Mouse (Mus musculus) bone marrow macrophage, adult 2 months (primary cell): Measurements from ENCODE around the gene Il13. TPM values are rescaled to one million over a fixed set of nuclear protein-coding genes. Genes with fewer than 3 reads are reported as not detected.
A peak's percentile ranks its signal among the peaks of the same experiment; 100 is the strongest.

Experiments
- H3K27ac ChIP-seq: 2 replicates; pipeline ENCODE4 v1.5.1; 2012; ENCODE audit warnings: low read depth, low read length; ENCODE audit not compliant: insufficient read depth
- H3K4me1 ChIP-seq: 2 replicates; pipeline ENCODE4 v1.6.1; 2012; ENCODE audit warnings: low read length; ENCODE audit not compliant: control insufficient read depth, insufficient read depth
- H3K4me3 ChIP-seq: 2 replicates; pipeline ENCODE4 v1.5.1; 2012; ENCODE audit warnings: mild to moderate bottlenecking, low read length, moderate library complexity; ENCODE audit not compliant: insufficient read depth
- CTCF ChIP-seq: IDR thresholded peaks from 2 replicates; pipeline ENCODE4 v1.5.1; 2012; ENCODE audit warnings: low read depth, mild to moderate bottlenecking, low read length, moderate library complexity
- POLR2A ChIP-seq: IDR thresholded peaks from 2 replicates; pipeline ENCODE4 v1.6.1; 2012; ENCODE audit warnings: mild to moderate bottlenecking, low read depth, low read length, borderline replicate concordance
- polyA plus RNA-seq: library from polyadenylated mRNA; stranded (reverse); fragments of >200 nt; gene quantifications from 2 replicates; pipeline ENCODE4 v1.2.4, GENCODE M21; 2012; ENCODE audit not compliant: missing spikeins, insufficient read depth, insufficient read length

Il13 gene
- polyA plus RNA-seq, 1 experiment, result not detected

- peaks cover 13% of the 10 kb centered on the region for H3K4me1 ChIP-seq
- TF ChIP-seq POLR2A (no peak), CTCF (no peak)
- no peak overlapping the region for H3K4me3 ChIP-seq
- H3K27ac ChIP-seq, result no peak overlapping the region
Measured at GRCm38 (mm10) chr11:53656558-53657202, 22.2 kb upstream of the Il13 start.

- H3K4me1 ChIP-seq, result peaks cover 7% of the 10 kb centered on the region
- no peak overlapping the region for H3K27ac ChIP-seq
- no peak overlapping the region for H3K4me3 ChIP-seq
- TF ChIP-seq CTCF (no peak), POLR2A (no peak)
Measured at GRCm38 (mm10) chr11:53655043-53655442, 20.5 kb upstream of the Il13 start.

- H3K4me1 ChIP-seq, result peaks cover 3% of the 10 kb centered on the region
- TF ChIP-seq CTCF (no peak), POLR2A (no peak)
- no peak overlapping the region for H3K27ac ChIP-seq
- H3K4me3 ChIP-seq, result no peak overlapping the region
Measured at GRCm38 (mm10) chr11:53652427-53652826, 17.9 kb upstream of the Il13 start.

DNA sequence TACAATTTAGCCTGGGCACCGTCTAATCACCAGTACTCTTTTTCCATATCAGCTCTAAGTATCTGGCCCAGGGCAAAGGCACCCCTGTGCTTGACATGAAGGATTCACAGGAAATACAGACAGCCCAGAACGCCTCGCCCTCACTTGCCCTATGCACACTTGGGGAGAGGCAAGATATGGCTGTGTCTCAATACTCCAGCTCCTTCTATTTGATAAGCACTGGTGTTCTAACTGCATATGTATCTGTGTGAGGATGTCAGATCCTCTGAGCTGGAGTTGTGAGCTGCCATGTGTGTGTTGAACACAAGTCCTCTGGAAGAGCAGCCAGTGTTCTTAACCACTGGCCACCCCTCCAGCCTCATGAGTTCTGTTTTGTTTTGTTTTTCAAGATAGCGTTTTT, 16.9 kb upstream of the Il13 start:
- Histone ChIP-seq H3K4me1 (peaks cover 3% of the 10 kb centered on the region), H3K4me3 (no peak overlapping the region), H3K27ac (no peak overlapping the region)
- TF ChIP-seq CTCF (no peak), POLR2A (no peak)

DNA sequence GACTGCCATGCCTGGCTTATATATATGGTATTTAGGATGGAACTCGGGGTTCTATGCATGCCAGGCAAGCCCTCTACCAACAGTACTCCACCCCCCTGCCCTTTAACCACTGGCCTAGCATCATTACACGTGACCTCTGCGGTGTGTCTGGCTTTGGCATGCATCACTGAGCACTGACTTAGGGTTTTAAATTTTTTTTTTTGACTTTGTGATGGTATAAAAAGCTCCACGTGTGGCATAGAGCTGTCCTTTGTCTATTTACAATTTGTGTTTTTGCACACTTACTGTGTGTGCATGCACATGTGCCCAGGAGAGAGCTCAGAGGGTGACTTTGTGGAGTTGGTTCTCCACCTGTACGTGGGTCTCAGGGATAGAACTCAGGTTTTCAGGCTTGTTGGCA, 9.5 kb upstream of the Il13 start:
- TF ChIP-seq CTCF, result no peak
- TF ChIP-seq POLR2A, result no peak
- Histone ChIP-seq H3K4me1 (no peaks in the 10 kb centered on the region), H3K4me3 (no peak overlapping the region), H3K27ac (no peak overlapping the region)

DNA sequence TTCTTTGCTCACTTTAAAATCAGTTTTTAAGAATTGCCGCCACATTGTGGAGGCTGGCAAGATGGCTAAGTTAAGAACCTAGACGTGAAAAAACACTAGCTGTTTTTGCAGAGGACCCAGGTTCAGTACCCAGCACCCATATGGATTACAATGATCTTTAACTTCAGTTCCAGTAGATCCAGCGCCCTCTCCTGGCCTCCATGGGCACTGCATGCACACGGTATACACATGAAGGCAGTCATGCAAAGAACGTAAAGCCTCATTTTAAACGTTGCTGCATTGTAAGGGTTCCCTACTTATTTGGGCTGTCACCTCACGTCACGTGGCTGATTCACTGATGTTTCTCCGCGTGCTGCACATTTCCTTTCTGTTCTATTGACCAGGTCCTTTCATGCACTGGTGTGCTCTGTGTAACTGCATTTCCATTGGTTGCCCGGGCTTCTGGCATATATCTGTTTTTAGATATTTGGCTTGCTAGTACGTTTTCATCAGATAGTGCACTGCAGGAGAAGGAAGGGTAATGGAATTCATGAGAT, 8.3 kb upstream of the Il13 start:
- Histone ChIP-seq H3K4me3 (no peak overlapping the region), H3K4me1 (no peaks in the 10 kb centered on the region), H3K27ac (no peak overlapping the region)
- TF ChIP-seq POLR2A (no peak), CTCF (peak; percentile 35; the same call in 1 of the 2 replicates)

DNA sequence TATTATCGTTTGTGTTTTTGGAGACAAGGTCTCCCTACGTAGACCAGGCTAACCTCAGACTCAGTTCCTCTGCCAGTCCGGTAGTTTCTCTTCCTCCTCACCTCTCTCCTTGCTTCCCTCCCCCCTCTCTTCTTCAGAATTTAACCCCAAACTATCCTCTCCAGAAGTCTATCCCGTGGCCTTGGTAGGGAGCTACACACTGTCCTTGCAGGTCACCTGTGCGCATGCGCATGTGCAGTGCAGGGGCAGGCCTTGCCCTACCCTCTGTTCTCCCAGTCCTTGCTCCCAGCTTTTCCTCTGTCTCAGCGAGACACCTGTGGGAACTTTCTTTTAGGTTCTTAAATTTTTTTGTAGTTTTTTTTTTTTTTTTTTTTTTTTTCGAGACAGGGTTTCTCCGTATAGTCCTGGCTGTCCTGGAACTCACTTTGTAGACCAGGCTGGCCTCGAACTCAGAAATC, 3.3 kb upstream of the Il13 start:
- Histone ChIP-seq H3K4me3 (no peak overlapping the region), H3K27ac (no peak overlapping the region), H3K4me1 (no peaks in the 10 kb centered on the region)
- TF ChIP-seq CTCF, result no peak
- no peak for TF ChIP-seq POLR2A

- no peak overlapping the region for H3K4me3 ChIP-seq
- no peak for TF ChIP-seq POLR2A
- no peak for TF ChIP-seq CTCF
- H3K4me1 ChIP-seq, result no peaks in the 10 kb centered on the region
- no peak overlapping the region for H3K27ac ChIP-seq
Measured at GRCm38 (mm10) chr11:53637046-53637802, 2.7 kb upstream of the Il13 start.

- Histone ChIP-seq H3K4me3 (no peak overlapping the region; the same call in 1 of the 2 replicates), H3K27ac (no peak overlapping the region), H3K4me1 (no peaks in the 10 kb centered on the region)
- TF ChIP-seq CTCF (no peak), POLR2A (no peak)
Measured at GRCm38 (mm10) chr11:53636183-53636646, 1.7 kb upstream of the Il13 start.

DNA sequence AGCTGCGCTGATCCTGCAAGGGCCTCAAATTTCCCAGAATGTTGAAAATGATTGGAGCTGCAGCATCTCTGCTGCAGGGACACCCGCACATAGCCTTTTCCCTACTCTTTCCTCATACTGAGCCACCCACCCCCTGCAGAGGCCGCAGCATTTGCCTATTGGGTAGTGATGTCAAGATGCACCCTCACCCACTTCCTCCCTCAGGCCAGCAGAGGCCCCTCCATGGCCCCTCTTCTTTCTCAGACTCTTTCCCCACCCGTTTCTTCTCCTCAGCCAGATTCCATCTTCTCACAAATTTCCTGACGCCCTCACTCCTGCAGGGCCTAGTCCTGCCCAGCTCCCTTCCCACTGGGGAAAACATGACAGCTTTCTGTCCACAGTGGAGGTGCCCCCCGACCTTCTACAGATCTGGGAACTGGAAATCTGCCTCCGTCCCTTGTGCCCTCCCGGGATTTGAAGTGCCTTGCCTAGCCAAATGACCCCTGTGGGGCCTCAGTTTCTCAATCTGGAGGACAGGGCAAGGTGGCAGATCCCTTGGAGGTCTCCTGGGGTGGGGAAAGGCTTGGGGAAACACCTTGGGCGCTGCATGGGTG, 1.2 kb upstream of the Il13 start:
- H3K4me3 ChIP-seq, result no peak overlapping the region
- H3K4me1 ChIP-seq, result no peaks in the 10 kb centered on the region
- TF ChIP-seq CTCF (no peak), POLR2A (no peak)
- no peak overlapping the region for H3K27ac ChIP-seq

GRCm38 (mm10) chr11:53633644-53634043, 858 bp downstream of the Il13 start:
- no peak overlapping the region for H3K27ac ChIP-seq
- H3K4me1 ChIP-seq, result no peaks in the 10 kb centered on the region
- no peak overlapping the region for H3K4me3 ChIP-seq
- TF ChIP-seq CTCF (no peak), POLR2A (no peak)
